Mouse (Mus musculus) liver (tissue): ENCODE data around the gene Tcap.

Experiments used
- DNase-seq: peaks from one replicate; pipeline ENCODE4 v3.0.0-alpha.2; 2020; ENCODE audit warnings: mixed read lengths

The Tcap gene

GRCm38 (mm10) chr11:98383261-98384030, at the start of gene Tcap:
Gene Tcap (plus strand): TSS chr11:98383811.
- no peak for DNase-seq

- DNase-seq: no peak
Observed at GRCm38 (mm10) chr11:98333981-98334741, 49.5 kb upstream of the Tcap start.

- DNase-seq: peak; percentile 40
Observed at GRCm38 (mm10) chr11:98335250-98335649, 48.4 kb upstream of the Tcap start.

- DNase-seq: no peak
Observed at GRCm38 (mm10) chr11:98336245-98337107, 47.1 kb upstream of the Tcap start.

- no peak for DNase-seq
Observed at GRCm38 (mm10) chr11:98338507-98338961, 45.1 kb upstream of the Tcap start.

GRCm38 (mm10) chr11:98339071-98339501, 44.5 kb upstream of the Tcap start:
- DNase-seq: no peak

- no peak for DNase-seq
Observed at GRCm38 (mm10) chr11:98339679-98340287, 43.8 kb upstream of the Tcap start.

GRCm38 (mm10) chr11:98340597-98340996, 43.0 kb upstream of the Tcap start:
- DNase-seq: no peak

- no peak for DNase-seq
Observed at GRCm38 (mm10) chr11:98341174-98341573, 42.4 kb upstream of the Tcap start.

GRCm38 (mm10) chr11:98342000-98342945, 41.3 kb upstream of the Tcap start:
- peak; percentile 86 for DNase-seq

- DNase-seq: peak; percentile 71
Observed at GRCm38 (mm10) chr11:98345253-98345652, 38.4 kb upstream of the Tcap start.

GRCm38 (mm10) chr11:98346168-98346567, 37.4 kb upstream of the Tcap start:
- no peak for DNase-seq

GRCm38 (mm10) chr11:98347385-98348082, 36.1 kb upstream of the Tcap start:
- DNase-seq: no peak

GRCm38 (mm10) chr11:98348083-98348961, 35.3 kb upstream of the Tcap start, which contains the start of gene Ppp1r1b:
Gene Ppp1r1b (plus strand): TSS chr11:98348404.
- DNase-seq: no peak

- no peak for DNase-seq
Observed at GRCm38 (mm10) chr11:98349308-98349707, 34.3 kb upstream of the Tcap start.

GRCm38 (mm10) chr11:98352272-98352990, 31.2 kb upstream of the Tcap start:
- no peak for DNase-seq

GRCm38 (mm10) chr11:98353651-98354211, 29.9 kb upstream of the Tcap start:
- DNase-seq: no peak

GRCm38 (mm10) chr11:98354445-98354844, 29.2 kb upstream of the Tcap start:
- DNase-seq: no peak
